Mouse (Mus musculus) CD8-positive naive resting alpha-beta T cell, adult 2 months (primary cell): ENCODE results near the gene Igsf3.

Experiments used
- DNase-seq, 2 experiments: peaks; one replicate each; pipeline ENCODE4 v3.0.0; 2022; ENCODE audit warnings: low read depth in 2 of 2, low spot score in 2 of 2

The Igsf3 gene

GRCm38 (mm10) chr3:101444437-101444836 lies 67.6 kb downstream of the Igsf3 start:
- DNase-seq = no peak

- no peak for DNase-seq
These were observed 70.4 kb downstream of the Igsf3 start for GRCm38 (mm10) chr3:101447239-101447638.

- no peak for DNase-seq
These were observed 71.9 kb downstream of the Igsf3 start for GRCm38 (mm10) chr3:101448765-101449164.

- DNase-seq = no peak
These were observed 74.0 kb downstream of the Igsf3 start for GRCm38 (mm10) chr3:101450811-101451428.

- DNase-seq = no peak
These were observed 83.7 kb downstream of the Igsf3 start for GRCm38 (mm10) chr3:101460618-101461017.

- DNase-seq = no peak
These were observed 84.2 kb downstream of the Igsf3 start for GRCm38 (mm10) chr3:101461046-101461445.

GRCm38 (mm10) chr3:101461816-101462215 lies 84.9 kb downstream of the Igsf3 start:
- no peak for DNase-seq

GRCm38 (mm10) chr3:101462294-101462693 lies 85.4 kb downstream of the Igsf3 start:
- DNase-seq = peak; percentile 69 to 77

- no peak for DNase-seq
These were observed 86.6 kb downstream of the Igsf3 start for GRCm38 (mm10) chr3:101463491-101463890.

GRCm38 (mm10) chr3:101469675-101470074 lies 92.8 kb downstream of the Igsf3 start:
- DNase-seq = no peak

- DNase-seq = no peak
These were observed 95.0 kb downstream of the Igsf3 start for GRCm38 (mm10) chr3:101471881-101472280.

- no peak for DNase-seq
These were observed 105.1 kb downstream of the Igsf3 start for GRCm38 (mm10) chr3:101481951-101482350.

GRCm38 (mm10) chr3:101483256-101483983 lies 106.5 kb downstream of the Igsf3 start:
- no peak for DNase-seq

- no peak for DNase-seq
These were observed 109.3 kb downstream of the Igsf3 start for GRCm38 (mm10) chr3:101486054-101486765.

GRCm38 (mm10) chr3:101487436-101487835 lies 110.6 kb downstream of the Igsf3 start:
- DNase-seq = no peak

- no peak for DNase-seq
These were observed 111.3 kb downstream of the Igsf3 start for GRCm38 (mm10) chr3:101488204-101488603.

GRCm38 (mm10) chr3:101490515-101490914 lies 113.6 kb downstream of the Igsf3 start:
- DNase-seq = no peak

GRCm38 (mm10) chr3:101492908-101493307 lies 116.0 kb downstream of the Igsf3 start:
- no peak for DNase-seq

GRCm38 (mm10) chr3:101493937-101494459 lies 117.1 kb downstream of the Igsf3 start:
- DNase-seq = peak; percentile 88 to 93

GRCm38 (mm10) chr3:101497432-101498030 lies 120.6 kb downstream of the Igsf3 start:
- DNase-seq = no peak

- no peak for DNase-seq
These were observed 123.0 kb downstream of the Igsf3 start for GRCm38 (mm10) chr3:101499906-101500305.
